Mouse (Mus musculus) lung, embryonic 16.5 days (tissue): ENCODE measurements at regions not wholly inside any gene's neighbourhood (a gene's known extent, or its start where the extent isn't known, plus 50 kb on each side); places are given as distances from the start of the nearest gene placed in this dataset.
A peak's percentile ranks its signal among the peaks of the same experiment; 100 is the strongest.

ENCODE experiments used
- ATAC-seq: fragments of 200-750 bp; cut with Nextera tagmentation; 2 replicates; pipeline ENCODE4 v1.8.0; 2017; ENCODE audit warnings: low read depth, mild to moderate bottlenecking, moderate library complexity
- H3K27ac ChIP-seq: fragments of 300-500 bp; sonication (generic); 2 replicates; pipeline ENCODE4 v1.5.1; 2014; ENCODE audit warnings: mild to moderate bottlenecking, control low read depth, low read length
- H3K27me3 ChIP-seq: fragments of 300-500 bp; sonication (generic); 2 replicates; pipeline ENCODE4 v1.6.1; 2014; ENCODE audit warnings: low read depth, low read length, mixed read lengths; ENCODE audit not compliant: control insufficient read depth, insufficient read depth
- H3K36me3 ChIP-seq: fragments of 300-500 bp; sonication (generic); 2 replicates; pipeline ENCODE4 v1.6.1; 2014; ENCODE audit warnings: low read length; ENCODE audit not compliant: control insufficient read depth, insufficient read depth
- H3K4me1 ChIP-seq: fragments of 300-500 bp; sonication (generic); replicated peaks from 2 replicates; pipeline ENCODE4 v1.6.1; 2014; ENCODE audit warnings: low read length, mixed read lengths; ENCODE audit not compliant: control insufficient read depth, insufficient read depth
- H3K4me2 ChIP-seq: fragments of 300-500 bp; sonication (generic); 2 replicates; pipeline ENCODE4 v1.6.1; 2014; ENCODE audit warnings: low read depth, low read length, control low read depth
- H3K4me3 ChIP-seq: fragments of 300-500 bp; sonication (generic); 2 replicates; pipeline ENCODE4 v1.5.1; 2014; ENCODE audit warnings: mild to moderate bottlenecking, low read length, control low read depth
- H3K9ac ChIP-seq: fragments of 300-500 bp; sonication (generic); 2 replicates; pipeline ENCODE4 v1.6.1; 2014; ENCODE audit warnings: low read length, control low read depth
- H3K9me3 ChIP-seq: fragments of 300-500 bp; sonication (generic); 2 replicates; pipeline ENCODE4 v1.6.1; 2016; ENCODE audit warnings: low read length; ENCODE audit not compliant: control insufficient read depth
- WGBS: fragments of 180-500 bp; shearing (Covaris S2); extraction: QIAGEN DNeasy Blood & Tissue Kit; methylation state at CpG from one replicate; pipeline ENCODE4 v1.1.7; 2014; 5-methylcytosine and 5-hydroxymethylcytosine counted together

- Histone ChIP-seq H3K9ac (no peak overlapping the region), H3K9me3 (no peaks in the 10 kb centered on the region), H3K36me3 (no peaks in the 10 kb centered on the region), H3K4me3 (no peak overlapping the region), H3K27me3 (no peaks in the 10 kb centered on the region), H3K27ac (no peak overlapping the region), H3K4me2 (no peak overlapping the region), H3K4me1 (no peaks in the 10 kb centered on the region)
- WGBS, result 54% methylated on average over 3 of the region's 3 CpGs
- no peak for ATAC-seq
These were observed 562.7 kb upstream of the Pdzrn3 start for GRCm38 (mm10) chr6:101940266-101940866.

GRCm38 (mm10) chr6:101938393-101938985 is 560.8 kb upstream of the Pdzrn3 start:
- Histone ChIP-seq H3K4me1 (no peaks in the 10 kb centered on the region), H3K9ac (no peak overlapping the region), H3K36me3 (no peaks in the 10 kb centered on the region), H3K4me3 (no peak overlapping the region), H3K27ac (no peak overlapping the region), H3K4me2 (no peak overlapping the region), H3K27me3 (no peaks in the 10 kb centered on the region), H3K9me3 (no peaks in the 10 kb centered on the region)
- ATAC-seq, result no peak
- 72% methylated on average over 4 of the region's 4 CpGs for WGBS

- 0 out of 2 replicates have a peak, but pooled peaks have one; percentile 31 for ATAC-seq
These were observed 560.0 kb upstream of the Pdzrn3 start for GRCm38 (mm10) chr6:101937467-101938392.

GRCm38 (mm10) chr6:101931768-101932167 is 554.1 kb upstream of the Pdzrn3 start:
- ATAC-seq, result no peak

More at GRCm38 (mm10) chr6:101937467-101938392, 560.0 kb upstream of the Pdzrn3 start:
- no peak overlapping the region for H3K4me3 ChIP-seq
- peak overlapping the region; percentile 4; the same call in 1 of the 2 replicates for H3K4me2 ChIP-seq
- no peaks in the 10 kb centered on the region for H3K9me3 ChIP-seq
- WGBS, result 49% methylated on average over 12 of the region's 12 CpGs
- no peak overlapping the region for H3K27ac ChIP-seq
- no peaks in the 10 kb centered on the region for H3K36me3 ChIP-seq
- no peaks in the 10 kb centered on the region for H3K27me3 ChIP-seq
- no peaks in the 10 kb centered on the region for H3K4me1 ChIP-seq
- no peak overlapping the region for H3K9ac ChIP-seq

GRCm38 (mm10) chr6:101921686-101922085 is 544.0 kb upstream of the Pdzrn3 start:
- H3K36me3 ChIP-seq, result no peaks in the 10 kb centered on the region
- WGBS, result 52% methylated on average over 4 of the region's 4 CpGs
- H3K27ac ChIP-seq, result no peak overlapping the region
- no peak overlapping the region for H3K4me2 ChIP-seq
- no peak for ATAC-seq
- no peaks in the 10 kb centered on the region for H3K4me1 ChIP-seq
- no peak overlapping the region for H3K9ac ChIP-seq
- H3K4me3 ChIP-seq, result no peak overlapping the region
- no peaks in the 10 kb centered on the region for H3K9me3 ChIP-seq
- no peaks in the 10 kb centered on the region for H3K27me3 ChIP-seq

More at GRCm38 (mm10) chr6:101931768-101932167, 554.1 kb upstream of the Pdzrn3 start:
- WGBS, result 92% methylated on average over 5 of the region's 5 CpGs
- Histone ChIP-seq H3K27ac (no peak overlapping the region), H3K4me3 (no peak overlapping the region), H3K9ac (no peak overlapping the region), H3K27me3 (no peaks in the 10 kb centered on the region), H3K4me2 (no peak overlapping the region), H3K36me3 (no peaks in the 10 kb centered on the region), H3K9me3 (no peaks in the 10 kb centered on the region), H3K4me1 (no peaks in the 10 kb centered on the region)

GRCm38 (mm10) chr6:101921186-101921585 is 543.5 kb upstream of the Pdzrn3 start:
- no peak for ATAC-seq
- Histone ChIP-seq H3K4me1 (no peaks in the 10 kb centered on the region), H3K36me3 (no peaks in the 10 kb centered on the region), H3K4me3 (no peak overlapping the region), H3K9me3 (no peaks in the 10 kb centered on the region), H3K27me3 (no peaks in the 10 kb centered on the region), H3K4me2 (no peak overlapping the region), H3K9ac (no peak overlapping the region), H3K27ac (no peak overlapping the region)

GRCm38 (mm10) chr6:101918914-101919313 is 541.2 kb upstream of the Pdzrn3 start:
- no peaks in the 10 kb centered on the region for H3K27me3 ChIP-seq
- H3K4me3 ChIP-seq, result no peak overlapping the region
- no peak for ATAC-seq
- no peaks in the 10 kb centered on the region for H3K9me3 ChIP-seq
- no peak overlapping the region for H3K9ac ChIP-seq
- H3K36me3 ChIP-seq, result no peaks in the 10 kb centered on the region
- H3K4me1 ChIP-seq, result no peaks in the 10 kb centered on the region
- no peak overlapping the region for H3K4me2 ChIP-seq
- no peak overlapping the region for H3K27ac ChIP-seq

- H3K4me3 ChIP-seq, result no peak overlapping the region
- H3K9ac ChIP-seq, result no peak overlapping the region
- no peaks in the 10 kb centered on the region for H3K9me3 ChIP-seq
- peak; percentile 54 for ATAC-seq
- H3K27me3 ChIP-seq, result no peaks in the 10 kb centered on the region
- no peak overlapping the region for H3K4me2 ChIP-seq
- 77% methylated on average over 2 of the region's 2 CpGs for WGBS
- H3K36me3 ChIP-seq, result no peaks in the 10 kb centered on the region
- H3K27ac ChIP-seq, result 0 out of 2 replicates have a peak overlapping the region, but pooled peaks have one; percentile 0
- H3K4me1 ChIP-seq, result no peaks in the 10 kb centered on the region
These were observed 527.3 kb upstream of the Pdzrn3 start for GRCm38 (mm10) chr6:101905029-101905342.
